Mouse (Mus musculus): ENCODE measurements around the gene Mepe.

DNA sequence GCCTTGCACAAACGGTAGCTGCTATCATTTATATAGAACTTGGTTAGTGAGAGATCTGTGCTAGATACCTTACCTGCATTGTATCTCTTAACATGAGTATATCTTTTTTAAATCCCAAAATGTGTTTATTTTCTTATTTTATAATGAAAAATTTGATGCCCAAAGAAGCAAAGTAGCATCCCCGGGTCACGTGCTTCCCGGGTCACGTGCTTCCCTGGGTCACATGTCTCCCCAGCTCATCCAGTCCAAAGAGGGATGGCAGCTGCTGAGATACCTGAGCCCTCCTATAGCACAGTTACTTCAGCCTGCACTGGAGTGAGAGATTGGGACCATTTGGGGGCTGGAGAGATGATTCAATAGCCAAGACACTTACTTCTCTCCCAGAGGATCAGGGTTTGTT is 10.8 kb downstream of the Mepe start:
- TF ChIP-seq MYOG (IDR thresholded peaks at IDR 0.05; ENCODE audit: control insufficient read depth in 1 of 3, insufficient read depth in 1 of 3, insufficient read length in 2 of 3, low read depth in 2 of 3) (no peak), POLR2A (IDR thresholded peaks at IDR 0.05; ENCODE audit: insufficient read length, low read depth) (no peak), E2F4 (IDR thresholded peaks at IDR 0.05; ENCODE audit: insufficient read depth) (no peak), REST (IDR thresholded peaks at IDR 0.05; ENCODE audit: insufficient read depth, insufficient read length) (no peak), USF1 (IDR thresholded peaks at IDR 0.05; ENCODE audit: low read depth) (no peak)
